Comparison of ENCODE assay signal across 7 mouse cellular contexts in the genomic region with DNA sequence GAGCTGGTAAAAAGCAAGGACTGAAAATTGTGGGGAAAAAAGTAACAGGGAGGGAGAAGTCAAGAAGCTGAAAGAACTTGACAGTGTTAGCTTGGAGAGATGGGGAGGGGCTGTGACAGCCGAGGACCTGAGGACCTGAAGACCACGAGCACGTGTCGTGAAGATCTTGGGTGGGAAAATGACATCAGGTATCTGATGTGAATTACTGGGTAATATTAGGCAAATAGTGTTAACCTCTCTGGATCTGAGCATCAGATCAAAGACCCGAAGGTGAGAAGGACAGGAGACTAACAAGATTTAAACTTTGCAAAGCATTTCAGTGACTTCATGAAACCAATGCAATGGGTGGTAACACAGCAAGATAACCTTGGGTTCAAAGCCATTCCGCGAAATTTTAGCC. TPM values are rescaled to one million over a fixed set of nuclear protein-coding genes. Genes with fewer than 3 reads are reported as not detected.
DNase-seq lines count a peak whose midpoint lies in the region; ATAC-seq and TF ChIP-seq lines count a peak whose summit lies in the region.

No protein-coding gene starts in this region.

- H3K9ac ChIP-seq in lung, embryonic 16.5 days (ENCODE audit: low read length) = peak overlapping the region; percentile 6; the same call in 1 of the 2 replicates
- peak overlapping the region; percentile 88; the same call in 1 of the 2 replicates for H3K9ac ChIP-seq in forebrain, embryonic 14.5 days (ENCODE audit: low read length)
- peak overlapping the region; percentile 90; the same call in 1 of the 2 replicates for H3K9ac ChIP-seq in limb, embryonic 15.5 days
- H3K9ac ChIP-seq in stomach, embryonic 15.5 days = no peak overlapping the region

- H3K27me3 ChIP-seq in lung, embryonic 16.5 days (ENCODE audit: control insufficient read depth, insufficient read depth, low read depth, low read length) = no peaks in the 10 kb centered on the region
- H3K27me3 ChIP-seq in forebrain, embryonic 14.5 days (replicated peaks; ENCODE audit: control insufficient read depth, insufficient read depth, low read length) = no peaks in the 10 kb centered on the region
- H3K27me3 ChIP-seq in limb, embryonic 15.5 days = no peaks in the 10 kb centered on the region
- no peaks in the 10 kb centered on the region for H3K27me3 ChIP-seq in stomach, embryonic 15.5 days (replicated peaks)

- TF ChIP-seq CTCF in lung, adult 2 months (IDR thresholded peaks at IDR 0.05; ENCODE audit: insufficient read depth, low read length) = no peak

- peak overlapping the region; percentile 76 for H3K4me2 ChIP-seq in lung, embryonic 16.5 days (ENCODE audit: low read depth, low read length)
- peak overlapping the region; percentile 52 for H3K4me2 ChIP-seq in forebrain, embryonic 14.5 days (ENCODE audit: low read length)
- peak overlapping the region; percentile 74 for H3K4me2 ChIP-seq in limb, embryonic 15.5 days
- peak overlapping the region; percentile 62 for H3K4me2 ChIP-seq in stomach, embryonic 15.5 days

- H3K9me3 ChIP-seq in lung, embryonic 16.5 days (ENCODE audit: control insufficient read depth, low read length) = no peaks in the 10 kb centered on the region
- no peaks in the 10 kb centered on the region for H3K9me3 ChIP-seq in forebrain, embryonic 14.5 days (replicated peaks; ENCODE audit: control insufficient read depth, low read length)
- no peaks in the 10 kb centered on the region for H3K9me3 ChIP-seq in limb, embryonic 15.5 days
- H3K9me3 ChIP-seq in stomach, embryonic 15.5 days = no peaks in the 10 kb centered on the region

- peaks cover 12% of the 10 kb centered on the region for H3K4me1 ChIP-seq in lung, embryonic 16.5 days (replicated peaks; ENCODE audit: control insufficient read depth, insufficient read depth, low read length)
- H3K4me1 ChIP-seq in lung, adult 2 months (ENCODE audit: control insufficient read depth, insufficient read depth, low read length) = peaks cover 4% of the 10 kb centered on the region
- peaks cover 8% of the 10 kb centered on the region for H3K4me1 ChIP-seq in forebrain, embryonic 14.5 days (ENCODE audit: control insufficient read depth, insufficient read depth, low read length)
- H3K4me1 ChIP-seq in limb, embryonic 15.5 days = peaks cover 12% of the 10 kb centered on the region
- H3K4me1 ChIP-seq in stomach, embryonic 15.5 days = peaks cover 8% of the 10 kb centered on the region; the same call in 1 of the 2 replicates

- peaks cover 28% of the 10 kb centered on the region for H3K36me3 ChIP-seq in lung, embryonic 16.5 days (ENCODE audit: control insufficient read depth, insufficient read depth, low read length)
- peaks cover 41% of the 10 kb centered on the region for H3K36me3 ChIP-seq in forebrain, embryonic 14.5 days (ENCODE audit: control insufficient read depth, insufficient read depth, low read length)
- H3K36me3 ChIP-seq in limb, embryonic 15.5 days = peaks cover 45% of the 10 kb centered on the region
- peaks cover 34% of the 10 kb centered on the region for H3K36me3 ChIP-seq in stomach, embryonic 15.5 days

- no peak for DNase-seq in lung, adult 2 months
- no peak for DNase-seq in forebrain, embryonic 14.5 days (ENCODE audit: low spot score)
- DNase-seq in frontal cortex, postnatal 14 days (ENCODE audit: low spot score in 2 of 2) = no peak
- no peak for DNase-seq in cerebellum, adult 18-20 months

- no peak overlapping the region for H3K27ac ChIP-seq in lung, embryonic 16.5 days (ENCODE audit: low read length)
- no peak overlapping the region for H3K27ac ChIP-seq in forebrain, embryonic 14.5 days (ENCODE audit: low read depth, low read length)
- H3K27ac ChIP-seq in limb, embryonic 15.5 days = no peak overlapping the region
- H3K27ac ChIP-seq in stomach, embryonic 15.5 days = no peak overlapping the region

- TF ChIP-seq POLR2A in lung, adult 2 months (IDR thresholded peaks at IDR 0.05; ENCODE audit: borderline replicate concordance, extremely low read depth, low read depth, low read length) = no peak

- peak overlapping the region; percentile 78 for H3K4me3 ChIP-seq in lung, embryonic 16.5 days (ENCODE audit: low read length)
- H3K4me3 ChIP-seq in lung, adult 2 months (replicated peaks; ENCODE audit: extremely low read depth, low read depth, low read length) = no peak overlapping the region
- peak overlapping the region; percentile 82 for H3K4me3 ChIP-seq in forebrain, embryonic 14.5 days (ENCODE audit: low read depth, low read length)
- peak overlapping the region; percentile 91 for H3K4me3 ChIP-seq in limb, embryonic 15.5 days
- H3K4me3 ChIP-seq in stomach, embryonic 15.5 days (replicated peaks) = peak overlapping the region; percentile 91

- WGBS in lung, embryonic 16.5 days = 16% methylated on average over 7 of the region's 7 CpGs
- WGBS in lung, adult 2 months = 13% methylated on average over 7 of the region's 7 CpGs
- WGBS in forebrain, embryonic 14.5 days = 32% methylated on average over 7 of the region's 7 CpGs
- WGBS in limb, embryonic 15.5 days = 28% methylated on average over 7 of the region's 7 CpGs
- 13% methylated on average over 7 of the region's 7 CpGs for WGBS in stomach, embryonic 15.5 days

- no peak for ATAC-seq in lung, embryonic 16.5 days (ENCODE audit: low read depth)
- ATAC-seq in forebrain, embryonic 14.5 days = no peak
- ATAC-seq in limb, embryonic 15.5 days (ENCODE audit: insufficient number of reproducible peaks, low FRiP score, low TSS enrichment, low read depth) = no peak
- ATAC-seq in stomach, embryonic 15.5 days (ENCODE audit: insufficient read depth, low FRiP score, low read depth) = no peak

RNA-seq across cellular contexts. Expression of a gene that starts 1.0 kb away (rescaled TPM):
- 25.5 and 27.5 TPM in 2 replicates for polyA plus RNA-seq in lung, embryonic 16.5 days (2015; fragmentation: Nextera tagmentation; extraction: Ambion mirVana)
- 11.3 and 12.0 TPM in 2 replicates for polyA plus RNA-seq in lung, adult 2 months (2012; rRNA removed)
- polyA plus RNA-seq in forebrain, embryonic 14.5 days (2014; fragmentation: Nextera tagmentation; extraction: Ambion mirVana) = 30.1 and 32.9 TPM in 2 replicates
- polyA plus RNA-seq in limb, embryonic 15.5 days (2015; fragmentation: Nextera tagmentation; extraction: Ambion mirVana) = 25.3 and 27.6 TPM in 2 replicates
- 23.0 and 26.6 TPM in 2 replicates for polyA plus RNA-seq in stomach, embryonic 15.5 days (2015; fragmentation: Nextera tagmentation; extraction: Ambion mirVana)

RNA-seq across cellular contexts. Expression of a gene that starts 1.0 kb away (rescaled TPM):
- 59.2 and 61.4 TPM in 2 replicates for polyA plus RNA-seq in lung, embryonic 16.5 days (2015; fragmentation: Nextera tagmentation; extraction: Ambion mirVana)
- polyA plus RNA-seq in lung, adult 2 months (2012; rRNA removed) = 9.2 and 10.8 TPM in 2 replicates
- 56.4 and 57.6 TPM in 2 replicates for polyA plus RNA-seq in forebrain, embryonic 14.5 days (2014; fragmentation: Nextera tagmentation; extraction: Ambion mirVana)
- 60.6 and 66.9 TPM in 2 replicates for polyA plus RNA-seq in limb, embryonic 15.5 days (2015; fragmentation: Nextera tagmentation; extraction: Ambion mirVana)
- 52.0 and 58.1 TPM in 2 replicates for polyA plus RNA-seq in stomach, embryonic 15.5 days (2015; fragmentation: Nextera tagmentation; extraction: Ambion mirVana)

RNA-seq across cellular contexts. Expression of a gene that starts 8.8 kb away (rescaled TPM):
- polyA plus RNA-seq in lung, embryonic 16.5 days (2015; fragmentation: Nextera tagmentation; extraction: Ambion mirVana) = 920 and 937 TPM in 2 replicates
- polyA plus RNA-seq in lung, adult 2 months (2012; rRNA removed) = 2,050 and 2,118 TPM in 2 replicates
- 1,083 and 1,200 TPM in 2 replicates for polyA plus RNA-seq in forebrain, embryonic 14.5 days (2014; fragmentation: Nextera tagmentation; extraction: Ambion mirVana)
- polyA plus RNA-seq in limb, embryonic 15.5 days (2015; fragmentation: Nextera tagmentation; extraction: Ambion mirVana) = 800 and 820 TPM in 2 replicates
- 1,002 and 1,095 TPM in 2 replicates for polyA plus RNA-seq in stomach, embryonic 15.5 days (2015; fragmentation: Nextera tagmentation; extraction: Ambion mirVana)

RNA-seq across cellular contexts. Expression of a gene that starts 13.0 kb away (rescaled TPM):
- 157 and 223 TPM in 2 replicates for polyA plus RNA-seq in lung, embryonic 16.5 days (2015; fragmentation: Nextera tagmentation; extraction: Ambion mirVana)
- 46.0 and 49.0 TPM in 2 replicates for polyA plus RNA-seq in lung, adult 2 months (2012; rRNA removed)
- 165 and 169 TPM in 2 replicates for polyA plus RNA-seq in forebrain, embryonic 14.5 days (2014; fragmentation: Nextera tagmentation; extraction: Ambion mirVana)
- polyA plus RNA-seq in limb, embryonic 15.5 days (2015; fragmentation: Nextera tagmentation; extraction: Ambion mirVana) = 222 and 246 TPM in 2 replicates
- 233 and 262 TPM in 2 replicates for polyA plus RNA-seq in stomach, embryonic 15.5 days (2015; fragmentation: Nextera tagmentation; extraction: Ambion mirVana)

RNA-seq across cellular contexts. Expression of a gene that starts 39.2 kb away (rescaled TPM):
- polyA plus RNA-seq in lung, embryonic 16.5 days (2015; fragmentation: Nextera tagmentation; extraction: Ambion mirVana) = 1,463 and 1,496 TPM in 2 replicates
- polyA plus RNA-seq in lung, adult 2 months (2012; rRNA removed) = 314 and 332 TPM in 2 replicates
- polyA plus RNA-seq in forebrain, embryonic 14.5 days (2014; fragmentation: Nextera tagmentation; extraction: Ambion mirVana) = 1,615 and 1,740 TPM in 2 replicates
- 1,678 and 1,810 TPM in 2 replicates for polyA plus RNA-seq in limb, embryonic 15.5 days (2015; fragmentation: Nextera tagmentation; extraction: Ambion mirVana)
- 1,324 and 1,567 TPM in 2 replicates for polyA plus RNA-seq in stomach, embryonic 15.5 days (2015; fragmentation: Nextera tagmentation; extraction: Ambion mirVana)
